Mouse (Mus musculus) erythroblast, embryonic 14.5 days (primary cell): ENCODE data around the gene Fv1.

ENCODE experiments used
- GATA1 ChIP-seq: IDR thresholded peaks from 2 replicates; pipeline ENCODE4 v1.6.1; 2012; ENCODE audit warnings: low read length, inconsistent platforms, mixed read lengths
- TAL1 ChIP-seq: IDR thresholded peaks from 3 replicates; pipeline ENCODE4 v1.6.1; 2012; ENCODE audit warnings: low read length, inconsistent platforms, mixed read lengths

DNA sequence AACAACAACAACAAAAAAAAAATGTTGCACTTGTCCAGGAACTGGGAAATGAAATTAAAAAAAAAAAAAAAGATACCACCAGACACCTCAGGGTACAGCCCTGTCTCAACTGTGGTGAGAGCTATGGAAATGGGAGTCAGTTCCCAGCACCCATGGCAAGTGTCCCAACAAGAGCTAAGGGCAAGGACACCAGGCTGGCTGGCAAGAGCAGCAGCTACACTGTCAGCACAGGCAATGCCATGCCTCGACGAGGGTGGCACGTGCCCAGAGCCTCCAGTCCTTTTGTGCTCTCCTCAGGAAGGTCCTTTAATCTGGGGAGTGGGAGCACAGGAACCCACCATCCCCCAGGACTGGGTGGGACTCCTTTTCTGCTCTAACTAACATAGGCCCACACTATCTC lies 15.4 kb downstream of the Fv1 start:
- TF ChIP-seq TAL1 (no peak), GATA1 (no peak)
